In the genomic region with DNA sequence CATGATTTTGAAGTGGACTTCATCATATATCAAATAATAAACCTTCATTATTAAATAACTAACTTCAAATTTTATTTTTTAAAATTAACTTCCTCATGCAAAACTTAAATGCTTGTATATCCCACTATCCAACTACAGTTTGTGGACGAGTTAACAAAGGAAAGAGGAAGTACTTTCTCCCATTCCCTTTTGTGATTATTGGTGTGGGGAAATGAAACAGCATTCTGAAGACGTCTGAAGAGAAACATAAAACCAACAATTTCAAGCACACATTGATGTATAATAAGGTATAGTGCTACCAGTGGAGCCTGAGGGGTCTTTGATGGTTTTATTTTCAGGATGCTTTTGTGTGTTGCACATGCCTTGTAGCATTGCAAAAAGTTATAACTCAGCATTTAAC, we compare ENCODE assay signal across 19 mouse cellular contexts.
"Had no signal": no experiment of that assay in that cellular context is flagged by ENCODE, and none has a peak within 500 bp of the region (broad histone marks: within the 10 kb centered on the region; RNA-seq: fewer than 3 reads in every experiment).

No protein-coding gene starts in this region.

- H3K36me3 ChIP-seq: liver, embryonic 13.5 days; liver, embryonic 15.5 days; lung, embryonic 15.5 days; midbrain, embryonic 13.5 days; midbrain, embryonic 15.5 days; neural tube, embryonic 12.5 days; stomach, embryonic 15.5 days had no signal

- DNase-seq: liver, embryonic 13.5 days; liver, postnatal 0 days; lung, adult 2 months; lung, postnatal 14 days; lung, postnatal 36 days; right cerebral cortex, postnatal 14 days; thymus, adult 2 months; thymus, postnatal 25 days; thymus, postnatal 4 days had no signal

- ATAC-seq: liver, postnatal 0 days; lung, postnatal 0 days; midbrain, embryonic 13.5 days; midbrain, embryonic 15.5 days had no signal

- H3K4me1 ChIP-seq: liver, embryonic 13.5 days; liver, embryonic 15.5 days; lung, embryonic 15.5 days; megakaryocyte, embryonic 14.5 days; midbrain, embryonic 13.5 days; midbrain, embryonic 15.5 days; neural tube, embryonic 12.5 days; stomach, embryonic 15.5 days had no signal

- H3K9ac ChIP-seq: liver, embryonic 13.5 days; liver, embryonic 15.5 days; liver, postnatal 0 days; lung, embryonic 15.5 days; midbrain, embryonic 13.5 days; midbrain, embryonic 15.5 days; neural tube, embryonic 12.5 days; stomach, embryonic 15.5 days had no signal

- H3K4me3 ChIP-seq: liver, embryonic 13.5 days; liver, embryonic 15.5 days; lung, embryonic 15.5 days; megakaryocyte, embryonic 14.5 days; midbrain, embryonic 13.5 days; midbrain, embryonic 15.5 days; neural tube, embryonic 12.5 days; stomach, embryonic 15.5 days had no signal

- H3K27me3 ChIP-seq: liver, embryonic 13.5 days; liver, embryonic 15.5 days; lung, embryonic 15.5 days; megakaryocyte, embryonic 14.5 days; midbrain, embryonic 13.5 days; midbrain, embryonic 15.5 days; neural tube, embryonic 12.5 days; stomach, embryonic 15.5 days had no signal

- H3K9me3 ChIP-seq: liver, embryonic 13.5 days; liver, embryonic 15.5 days; lung, embryonic 15.5 days; megakaryocyte, embryonic 14.5 days; midbrain, embryonic 13.5 days; midbrain, embryonic 15.5 days; neural tube, embryonic 12.5 days; stomach, embryonic 15.5 days had no signal

- H3K27ac ChIP-seq: liver, embryonic 13.5 days; liver, embryonic 15.5 days; lung, embryonic 15.5 days; macrophage; midbrain, embryonic 13.5 days; midbrain, embryonic 15.5 days; neural tube, embryonic 12.5 days; stomach, embryonic 15.5 days; stomach, postnatal 0 days had no signal
